Mouse (Mus musculus) gastrocnemius, adult 2 months (tissue): ENCODE data around the gene Tsc1. TPM values are rescaled to one million over a fixed set of nuclear protein-coding genes. Genes with fewer than 3 reads are reported as not detected.

ENCODE experiments used
- DNase-seq: peaks from one replicate; pipeline ENCODE4 v3.0.0; 2022
- H3K27ac ChIP-seq: fragments of 200-600 bp; 2 replicates; pipeline ENCODE4 v1.8.1; 2022; ENCODE audit warnings: mild to moderate bottlenecking
- H3K4me3 ChIP-seq: fragments of 200-600 bp; 2 replicates; pipeline ENCODE4 v1.8.1; 2022; ENCODE audit warnings: mild to moderate bottlenecking, moderate library complexity
- CTCF ChIP-seq: fragments of 200-600 bp; IDR thresholded peaks from 2 replicates; pipeline ENCODE4 v1.8.1; 2022; ENCODE audit warnings: antibody characterized with exemption, mild to moderate bottlenecking, moderate library complexity
- intact Hi-C: fragments of 180-260 bp; cut with DNase I; formaldehyde crosslinking; loops from one replicate; pipeline ENCODE4 v1.15.1; 2025
- long read RNA-seq, 2 experiments: library from polyadenylated mRNA; stranded (forward); transcript quantifications; one replicate each; pipeline ENCODE4 v2.0.0; 2021
- total RNA-seq, 2 experiments: library from RNA; stranded (reverse); gene quantifications; 2 replicates each; pipeline ENCODE4 v1.2.3; 2021

Tsc1 gene
- total RNA-seq, result 10 to 100 TPM; 42.5 to 45.9 TPM
- long read RNA-seq, experiment 1, full-length matches to known transcripts, result 3 of 138 reads
- long read RNA-seq, experiment 1, partial matches to known transcripts, result 1 of 138 reads
- long read RNA-seq, experiment 1, other reads (novel, unspliced or antisense), result 134 of 138 reads
- long read RNA-seq, experiment 2, full-length matches to known transcripts, result 1 of 161 reads
- long read RNA-seq, experiment 2, partial matches to known transcripts, result 0 of 161 reads
- long read RNA-seq, experiment 2, other reads (novel, unspliced or antisense), result 160 of 161 reads

GRCm38 (mm10) chr2:28640461-28641424 is at the start of gene Tsc1:
TSS of gene Tsc1 (plus strand) at chr2:28641228.
- no peak for TF ChIP-seq CTCF
- H3K27ac ChIP-seq, result peak within 1 kb of the TSS; percentile 100
- intact Hi-C loops, result no loop called here
- peak within 1 kb of the TSS; percentile 98 for H3K4me3 ChIP-seq
- peak; percentile 98 for DNase-seq

DNA sequence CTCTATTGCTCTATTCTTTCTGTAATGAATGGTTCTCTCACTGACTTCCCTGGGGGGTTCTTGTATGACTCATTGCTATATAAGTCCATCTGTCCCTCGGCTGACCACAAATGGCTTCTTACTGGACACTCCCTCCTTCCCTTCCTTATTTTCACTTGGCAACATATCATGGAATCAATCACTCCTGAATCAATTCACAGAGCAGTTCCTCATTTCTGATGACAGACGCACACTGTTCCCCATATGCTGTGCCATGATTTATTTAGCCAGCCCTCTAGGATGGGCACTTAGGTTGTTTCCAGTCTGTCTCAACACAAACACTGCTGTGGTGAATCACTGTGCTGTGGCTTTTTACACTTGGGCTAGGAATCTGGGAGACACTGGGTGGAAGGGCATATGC is 49.5 kb upstream of the Tsc1 start:
- no peak for DNase-seq
- intact Hi-C loops, result no loop called here
- no peak overlapping the region for H3K4me3 ChIP-seq
- no peak overlapping the region for H3K27ac ChIP-seq
- no peak for TF ChIP-seq CTCF

DNA sequence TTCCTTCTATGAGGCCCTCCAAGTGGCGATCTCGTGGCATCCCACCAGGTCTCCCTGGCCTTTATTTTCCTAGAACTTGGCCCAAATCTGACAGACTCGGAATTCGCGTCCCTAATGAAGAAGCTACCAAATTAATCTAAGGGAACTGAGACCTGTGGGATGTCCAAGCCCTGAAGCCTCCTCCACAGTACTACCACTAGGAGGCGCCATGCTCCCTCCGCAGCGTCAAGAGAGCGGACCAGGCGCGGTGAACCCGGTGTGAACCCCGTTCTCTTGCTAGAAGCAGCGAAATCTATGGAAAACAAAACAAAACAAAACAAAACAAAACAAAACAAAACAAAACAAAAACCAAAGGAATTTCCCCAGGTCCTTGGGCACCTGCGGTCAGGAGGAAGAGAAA is 48.2 kb upstream of the Tsc1 start:
- peak overlapping the region; percentile 42 for H3K4me3 ChIP-seq
- intact Hi-C loops, result loop anchor here (1.0 kb wide), 1 partner anchor 29 kb away; no protein-coding TSS in a partner anchor
- H3K27ac ChIP-seq, result no peak overlapping the region
- peak; percentile 74 for DNase-seq
- TF ChIP-seq CTCF, result peak; percentile 91

DNA sequence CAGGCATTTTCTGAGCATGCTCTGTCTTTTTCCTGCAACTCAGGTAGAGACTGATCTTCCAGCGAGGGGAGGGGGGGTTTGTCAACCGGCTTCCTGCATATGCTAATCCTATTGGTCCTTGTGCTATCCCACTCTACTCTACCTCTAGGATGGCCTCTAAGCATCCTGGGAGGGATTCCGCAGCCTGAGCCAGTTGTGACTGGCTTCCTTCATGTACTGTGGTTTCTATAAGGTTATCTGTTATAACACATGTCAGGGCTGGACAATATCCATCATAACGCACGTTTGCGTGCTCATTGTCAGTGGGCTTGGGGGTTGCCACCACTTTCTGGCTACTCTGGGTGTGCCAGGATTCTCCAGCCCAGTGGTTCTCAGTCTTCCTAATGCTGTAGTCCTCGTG is 45.0 kb upstream of the Tsc1 start:
- no peak overlapping the region for H3K4me3 ChIP-seq
- TF ChIP-seq CTCF, result no peak
- DNase-seq, result no peak
- no peak overlapping the region for H3K27ac ChIP-seq
- intact Hi-C loops, result no loop called here

GRCm38 (mm10) chr2:28596998-28597397 is 44.0 kb upstream of the Tsc1 start:
- TF ChIP-seq CTCF, result peak; percentile 14; the same call in 1 of the 2 replicates
- intact Hi-C loops, result no loop called here
- Histone ChIP-seq H3K27ac (no peak overlapping the region), H3K4me3 (no peak overlapping the region)
- no peak for DNase-seq

DNA sequence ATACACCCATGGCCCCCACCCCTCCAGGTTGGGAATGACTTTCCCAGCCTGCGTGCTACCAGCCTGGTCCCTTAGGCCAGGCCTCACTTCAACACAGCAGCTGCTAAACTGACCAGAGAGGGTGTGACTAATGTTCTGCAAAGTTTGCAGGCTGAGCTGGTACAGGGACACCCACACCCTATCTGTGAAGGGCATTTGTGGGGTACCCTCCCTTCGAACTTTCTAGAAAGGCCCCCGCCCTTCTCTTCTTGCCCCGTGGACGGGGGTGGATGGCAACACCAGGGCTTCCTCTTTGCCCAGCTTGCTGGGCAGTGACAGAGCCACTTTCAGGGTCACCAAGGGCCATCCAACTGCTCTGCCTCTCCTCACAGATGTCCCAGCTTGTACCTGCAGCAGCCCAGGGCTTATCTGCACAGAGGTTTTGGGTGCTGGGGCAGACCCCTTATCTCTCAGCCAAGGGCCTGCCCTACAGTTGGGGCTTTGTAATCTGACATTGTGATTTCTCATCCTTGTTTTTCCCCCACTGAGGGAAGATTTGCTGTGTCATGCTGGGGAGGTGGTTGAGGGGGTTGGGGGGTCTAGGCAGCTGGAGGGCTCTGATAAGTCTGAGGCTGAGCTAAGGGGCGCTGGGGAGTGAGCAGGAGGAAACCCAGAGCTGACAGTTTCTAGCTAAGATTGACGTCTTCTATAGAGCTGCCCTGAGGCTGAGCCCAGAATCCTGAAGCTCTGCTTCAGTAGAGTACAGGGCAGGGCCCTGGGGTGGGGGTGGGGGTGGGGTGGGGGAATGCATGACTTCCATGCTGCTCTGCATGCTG is 43.1 kb upstream of the Tsc1 start:
- TF ChIP-seq CTCF, result no peak
- intact Hi-C loops, result no loop called here
- H3K4me3 ChIP-seq, result no peak overlapping the region
- no peak overlapping the region for H3K27ac ChIP-seq
- DNase-seq, result no peak

DNA sequence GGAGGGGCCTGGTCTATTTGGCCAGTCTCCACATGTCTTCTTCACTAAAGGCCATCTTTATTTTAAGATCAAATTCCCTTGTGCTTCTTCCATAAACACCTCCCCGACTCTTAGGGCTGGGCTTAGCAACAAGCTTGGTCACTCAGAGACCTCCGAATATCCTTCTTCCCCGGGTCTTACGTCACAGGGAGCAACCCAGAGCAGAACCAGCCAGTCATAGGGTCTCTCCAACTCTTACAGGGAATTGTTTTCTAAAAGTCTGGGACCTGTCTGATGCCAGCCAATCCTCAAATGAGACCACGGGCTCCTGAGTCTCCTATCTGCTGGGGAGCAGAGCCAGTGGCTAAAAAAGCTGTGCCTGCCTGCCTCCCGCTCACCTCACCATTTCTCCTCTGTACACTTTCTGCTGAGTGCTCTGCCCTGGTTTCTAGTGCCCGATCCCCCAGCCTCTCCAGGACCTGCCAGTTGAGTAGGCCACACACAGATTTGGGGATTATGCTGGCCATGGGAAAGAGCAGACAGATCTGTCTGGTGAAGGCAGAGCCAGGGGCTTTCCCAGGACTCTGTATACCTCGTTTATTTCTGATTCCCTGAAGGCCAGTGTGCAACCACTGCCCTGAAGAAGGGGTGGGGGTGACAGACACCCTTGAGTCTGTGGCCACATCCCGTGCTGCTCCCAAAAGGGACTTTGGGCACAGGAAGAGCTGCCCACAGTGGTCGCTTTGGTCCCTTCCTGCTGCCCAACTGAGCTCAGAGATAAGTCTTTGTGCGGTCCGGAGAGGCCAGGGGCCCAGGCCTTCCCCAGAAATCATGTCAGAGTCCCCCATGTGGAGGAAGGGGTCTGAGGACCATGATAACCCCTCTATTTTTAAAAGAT is 42.1 kb upstream of the Tsc1 start:
- Histone ChIP-seq H3K4me3 (no peak overlapping the region), H3K27ac (no peak overlapping the region)
- intact Hi-C loops, result no loop called here
- TF ChIP-seq CTCF, result no peak
- DNase-seq, result peak; percentile 1

DNA sequence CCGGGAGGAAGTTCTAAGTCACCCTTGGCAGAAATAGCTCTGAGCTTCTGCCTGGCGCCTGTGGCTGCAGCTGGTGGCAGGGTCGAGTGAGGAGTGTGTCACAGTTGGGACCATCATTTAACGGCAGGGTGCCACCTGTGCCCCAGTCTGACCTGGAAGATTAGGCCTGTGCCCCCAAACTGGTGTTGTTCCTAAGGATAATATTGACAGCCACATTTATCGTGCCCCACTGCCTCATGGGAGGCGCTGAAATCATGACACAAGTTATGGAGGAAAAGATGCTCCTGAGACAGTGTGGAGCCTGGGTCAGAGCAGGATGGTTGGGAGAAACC is 41.5 kb upstream of the Tsc1 start:
- no peak overlapping the region for H3K27ac ChIP-seq

GRCm38 (mm10) chr2:28601720-28602590 is 39.1 kb upstream of the Tsc1 start:
- no peak overlapping the region for H3K27ac ChIP-seq
- intact Hi-C loops, result no loop called here

More for the DNA sequence above, 41.5 kb upstream of the Tsc1 start:
- no peak overlapping the region for H3K4me3 ChIP-seq
- no peak for TF ChIP-seq CTCF
- intact Hi-C loops, result no loop called here
- DNase-seq, result no peak

GRCm38 (mm10) chr2:28603542-28603941 is 37.5 kb upstream of the Tsc1 start:
- no peak for TF ChIP-seq CTCF
- no peak overlapping the region for H3K27ac ChIP-seq
- DNase-seq, result no peak
- intact Hi-C loops, result no loop called here
- no peak overlapping the region for H3K4me3 ChIP-seq

More at GRCm38 (mm10) chr2:28601720-28602590, 39.1 kb upstream of the Tsc1 start:
- TF ChIP-seq CTCF, result no peak
- DNase-seq, result no peak
- no peak overlapping the region for H3K4me3 ChIP-seq
